Mouse (Mus musculus) stomach, embryonic 15.5 days (tissue): Measurements from ENCODE around the gene Izumo1. TPM values are rescaled to one million over a fixed set of nuclear protein-coding genes. Genes with fewer than 3 reads are reported as not detected.
A peak's percentile ranks its signal among the peaks of the same experiment; 100 is the strongest.

Experiments
- ATAC-seq: fragments of 200-750 bp; cut with Nextera tagmentation; 2 replicates; pipeline ENCODE4 v1.8.0; 2017; ENCODE audit warnings: low read depth, moderate number of reproducible peaks, moderate TSS enrichment; ENCODE audit not compliant: insufficient read depth, low FRiP score
- H3K27ac ChIP-seq: fragments of 300-500 bp; sonication (generic); 2 replicates; pipeline ENCODE4 v1.5.1; 2015; ENCODE audit warnings: mild to moderate bottlenecking, inconsistent platforms
- H3K27me3 ChIP-seq: fragments of 300-500 bp; sonication (generic); replicated peaks from 2 replicates; pipeline ENCODE4 v1.6.1; 2015; ENCODE audit warnings: inconsistent platforms
- H3K36me3 ChIP-seq: fragments of 300-500 bp; sonication (generic); 2 replicates; pipeline ENCODE4 v1.6.1; 2015; ENCODE audit warnings: inconsistent platforms
- H3K4me1 ChIP-seq: fragments of 300-500 bp; sonication (generic); 2 replicates; pipeline ENCODE4 v1.6.1; 2015; ENCODE audit warnings: inconsistent platforms
- H3K4me2 ChIP-seq: fragments of 300-500 bp; sonication (generic); 2 replicates; pipeline ENCODE4 v1.6.1; 2015; ENCODE audit warnings: mild to moderate bottlenecking, inconsistent platforms
- H3K4me3 ChIP-seq: fragments of 300-500 bp; sonication (generic); replicated peaks from 2 replicates; pipeline ENCODE4 v1.5.1; 2015; ENCODE audit warnings: inconsistent platforms
- H3K9ac ChIP-seq: fragments of 300-500 bp; sonication (generic); 2 replicates; pipeline ENCODE4 v1.6.1; 2015; ENCODE audit warnings: inconsistent platforms
- H3K9me3 ChIP-seq: fragments of 300-500 bp; sonication (generic); 2 replicates; pipeline ENCODE4 v1.6.1; 2016; ENCODE audit warnings: inconsistent platforms
- WGBS: fragments of 180-500 bp; shearing (Covaris S2); methylation state at CpG from one replicate; pipeline ENCODE4 v1.1.7; 2015; 5-methylcytosine and 5-hydroxymethylcytosine counted together
- polyA plus RNA-seq: library from polyadenylated mRNA; unstranded; fragments of >200 nt; fragmentation: Nextera tagmentation; extraction: Ambion mirVana; gene quantifications from 2 replicates; pipeline ENCODE4 v1.2.1, GENCODE M21; 2015

The Izumo1 gene
- polyA plus RNA-seq, 1 experiment from 2014 or later: 0.31 TPM

GRCm38 (mm10) chr7:45623507-45623906 lies 1.9 kb downstream of the Izumo1 start:
- ATAC-seq: no peak
- Histone ChIP-seq H3K36me3 (no peaks in the 10 kb centered on the region), H3K4me2 (no peak overlapping the region), H3K4me3 (no peak overlapping the region), H3K27me3 (peaks cover 12% of the 10 kb centered on the region), H3K27ac (no peak overlapping the region), H3K9ac (no peak overlapping the region), H3K4me1 (peaks cover 3% of the 10 kb centered on the region; the same call in 1 of the 2 replicates), H3K9me3 (no peaks in the 10 kb centered on the region)
- 93% methylated on average over 11 of the region's 11 CpGs for WGBS

GRCm38 (mm10) chr7:45624718-45625117 lies 3.1 kb downstream of the Izumo1 start:
- no peaks in the 10 kb centered on the region for H3K9me3 ChIP-seq
- no peak overlapping the region for H3K9ac ChIP-seq
- no peaks in the 10 kb centered on the region for H3K36me3 ChIP-seq
- peaks cover 9% of the 10 kb centered on the region for H3K27me3 ChIP-seq
- no peak overlapping the region for H3K4me3 ChIP-seq
- no peak overlapping the region for H3K27ac ChIP-seq
- no peak overlapping the region for H3K4me2 ChIP-seq
- H3K4me1 ChIP-seq: peaks cover 3% of the 10 kb centered on the region; the same call in 1 of the 2 replicates
- ATAC-seq: no peak
- 73% methylated on average over 3 of the region's 3 CpGs for WGBS

DNA sequence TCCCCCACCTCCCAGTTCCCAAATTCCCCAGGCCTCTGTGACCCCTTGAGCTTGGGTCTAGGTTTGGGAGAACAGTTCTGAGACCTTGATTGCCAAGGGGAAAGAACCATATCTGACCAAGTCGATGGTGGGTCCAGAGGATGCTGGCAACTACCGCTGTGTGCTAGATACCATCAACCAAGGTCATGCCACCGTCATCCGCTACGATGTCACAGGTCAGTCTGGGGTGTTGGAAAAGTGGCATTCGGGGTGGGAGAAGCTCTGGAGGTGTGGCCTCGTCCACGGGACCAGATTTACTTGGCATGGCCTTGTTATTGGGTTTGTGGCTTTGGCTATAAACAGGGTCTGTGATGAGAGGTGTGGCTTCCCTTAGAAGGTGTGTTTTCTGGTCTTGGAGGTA lies 3.9 kb downstream of the Izumo1 start:
- 91% methylated on average over 8 of the region's 8 CpGs for WGBS
- H3K36me3 ChIP-seq: no peaks in the 10 kb centered on the region
- H3K9me3 ChIP-seq: no peaks in the 10 kb centered on the region
- peaks cover 3% of the 10 kb centered on the region; the same call in 1 of the 2 replicates for H3K4me1 ChIP-seq
- H3K9ac ChIP-seq: no peak overlapping the region
- no peak overlapping the region for H3K4me3 ChIP-seq
- no peak overlapping the region for H3K4me2 ChIP-seq
- no peak overlapping the region for H3K27ac ChIP-seq
- no peak for ATAC-seq
- H3K27me3 ChIP-seq: peaks cover 9% of the 10 kb centered on the region

- no peak overlapping the region for H3K9ac ChIP-seq
- H3K36me3 ChIP-seq: no peaks in the 10 kb centered on the region
- H3K9me3 ChIP-seq: no peaks in the 10 kb centered on the region
- 86% methylated on average over 7 of the region's 7 CpGs for WGBS
- ATAC-seq: no peak
- peaks cover 9% of the 10 kb centered on the region for H3K27me3 ChIP-seq
- 0 out of 2 replicates have a peak overlapping the region, but pooled peaks have one; percentile 8 for H3K4me2 ChIP-seq
- H3K4me3 ChIP-seq: no peak overlapping the region
- peaks cover 3% of the 10 kb centered on the region; the same call in 1 of the 2 replicates for H3K4me1 ChIP-seq
- no peak overlapping the region for H3K27ac ChIP-seq
These were observed 5.0 kb downstream of the Izumo1 start for GRCm38 (mm10) chr7:45626571-45627076.

DNA sequence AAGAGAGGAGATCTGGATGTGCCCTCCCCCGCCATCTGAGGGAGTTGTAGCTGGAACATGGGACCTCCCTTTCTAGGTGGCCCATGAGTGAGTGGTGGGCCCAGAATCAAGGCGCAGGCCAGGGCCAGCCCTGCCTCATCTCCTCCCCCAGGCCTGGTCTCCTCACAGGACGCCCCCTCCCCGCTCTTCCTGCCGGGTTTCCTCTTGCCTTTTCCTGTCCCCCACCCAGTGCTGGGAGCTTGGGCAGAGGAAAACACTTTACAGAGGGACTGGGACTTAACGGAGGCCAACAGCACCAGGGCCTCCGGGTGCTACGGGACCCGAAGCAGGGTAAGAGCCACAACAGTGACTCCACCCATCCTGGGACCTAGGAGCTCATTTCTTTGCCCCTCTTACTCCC lies 5.7 kb downstream of the Izumo1 start, which contains the start of gene Rasip1:
Rasip1 (plus strand) TSS at position 228 of the 400 bp plus-strand sequence.
- Histone ChIP-seq H3K27ac (peak within 1 kb of the TSS; percentile 48), H3K4me3 (peak within 1 kb of the TSS; percentile 58), H3K9ac (peak within 1 kb of the TSS; percentile 58), H3K9me3 (no peaks in the 10 kb centered on the region), H3K4me2 (peak within 1 kb of the TSS; percentile 99), H3K4me1 (peaks cover 7% of the 10 kb centered on the region), H3K27me3 (peaks cover 9% of the 10 kb centered on the region), H3K36me3 (no peaks in the 10 kb centered on the region)
- no peak for ATAC-seq
- WGBS: 80% methylated on average over 9 of the region's 9 CpGs

DNA sequence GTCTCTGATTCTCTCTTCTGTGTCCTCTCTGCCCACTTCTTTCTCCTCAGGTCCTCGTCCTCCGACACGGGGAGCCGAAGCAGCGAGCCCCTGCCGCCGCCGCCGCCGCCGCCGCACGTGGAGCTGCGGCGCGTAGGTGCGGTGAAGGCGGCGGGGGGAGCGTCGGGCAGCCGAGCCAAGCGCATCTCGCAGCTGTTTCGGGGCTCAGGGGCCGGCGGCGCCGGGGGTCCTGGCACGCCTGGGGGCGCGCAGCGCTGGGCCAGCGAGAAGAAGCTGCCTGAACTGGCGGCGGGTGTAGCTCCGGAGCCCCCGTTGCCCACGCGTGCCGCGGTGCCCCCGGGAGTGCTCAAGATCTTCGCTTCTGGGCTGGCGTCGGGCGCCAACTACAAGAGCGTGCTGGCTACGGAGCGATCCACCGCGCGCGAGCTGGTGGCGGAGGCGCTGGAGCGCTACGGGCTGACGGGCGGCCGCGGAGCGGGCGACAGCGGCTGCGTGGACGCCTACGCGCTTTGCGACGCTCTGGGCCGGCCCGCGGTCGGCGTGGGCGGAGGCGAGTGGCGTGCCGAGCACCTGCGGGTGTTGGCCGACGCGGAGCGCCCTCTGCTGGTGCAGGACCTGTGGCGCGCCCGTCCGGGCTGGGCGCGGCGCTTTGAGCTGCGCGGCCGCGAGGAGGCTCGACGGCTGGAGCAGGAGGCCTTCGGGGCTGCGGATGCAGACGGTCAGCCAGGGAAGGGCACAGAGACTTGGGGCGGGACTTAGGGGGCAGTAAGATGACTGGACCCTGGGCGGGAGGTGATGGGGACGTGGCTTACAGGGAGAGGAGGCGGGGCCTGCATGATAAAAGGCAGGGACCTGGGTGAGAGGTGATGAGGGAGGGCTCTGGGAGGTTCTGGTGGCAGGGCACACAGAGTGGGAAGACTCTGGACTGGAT lies 7.0 kb downstream of the Izumo1 start:
- peak overlapping the region; percentile 58 for H3K9ac ChIP-seq
- peak; percentile 77 for ATAC-seq
- no peaks in the 10 kb centered on the region for H3K36me3 ChIP-seq
- peak overlapping the region; percentile 99 for H3K4me2 ChIP-seq
- no peaks in the 10 kb centered on the region for H3K9me3 ChIP-seq
- under 1% methylated on average over 103 of the region's 105 CpGs for WGBS
- peaks cover 13% of the 10 kb centered on the region for H3K4me1 ChIP-seq
- H3K27ac ChIP-seq: peak overlapping the region; percentile 40
- peak overlapping the region; percentile 58 for H3K4me3 ChIP-seq
- peaks cover 9% of the 10 kb centered on the region for H3K27me3 ChIP-seq

- Histone ChIP-seq H3K4me2 (no peak overlapping the region), H3K36me3 (no peaks in the 10 kb centered on the region), H3K9ac (no peak overlapping the region), H3K4me1 (peaks cover 15% of the 10 kb centered on the region), H3K9me3 (no peaks in the 10 kb centered on the region), H3K4me3 (no peak overlapping the region), H3K27ac (no peak overlapping the region), H3K27me3 (peaks cover 9% of the 10 kb centered on the region)
- ATAC-seq: no peak
- 77% methylated on average over 23 of the region's 23 CpGs for WGBS
These were observed 8.7 kb downstream of the Izumo1 start for GRCm38 (mm10) chr7:45630064-45630907.

GRCm38 (mm10) chr7:45632499-45632898 lies 10.9 kb downstream of the Izumo1 start:
- 21% methylated on average over 35 of the region's 35 CpGs for WGBS
- H3K27ac ChIP-seq: no peak overlapping the region
- ATAC-seq: no peak

DNA sequence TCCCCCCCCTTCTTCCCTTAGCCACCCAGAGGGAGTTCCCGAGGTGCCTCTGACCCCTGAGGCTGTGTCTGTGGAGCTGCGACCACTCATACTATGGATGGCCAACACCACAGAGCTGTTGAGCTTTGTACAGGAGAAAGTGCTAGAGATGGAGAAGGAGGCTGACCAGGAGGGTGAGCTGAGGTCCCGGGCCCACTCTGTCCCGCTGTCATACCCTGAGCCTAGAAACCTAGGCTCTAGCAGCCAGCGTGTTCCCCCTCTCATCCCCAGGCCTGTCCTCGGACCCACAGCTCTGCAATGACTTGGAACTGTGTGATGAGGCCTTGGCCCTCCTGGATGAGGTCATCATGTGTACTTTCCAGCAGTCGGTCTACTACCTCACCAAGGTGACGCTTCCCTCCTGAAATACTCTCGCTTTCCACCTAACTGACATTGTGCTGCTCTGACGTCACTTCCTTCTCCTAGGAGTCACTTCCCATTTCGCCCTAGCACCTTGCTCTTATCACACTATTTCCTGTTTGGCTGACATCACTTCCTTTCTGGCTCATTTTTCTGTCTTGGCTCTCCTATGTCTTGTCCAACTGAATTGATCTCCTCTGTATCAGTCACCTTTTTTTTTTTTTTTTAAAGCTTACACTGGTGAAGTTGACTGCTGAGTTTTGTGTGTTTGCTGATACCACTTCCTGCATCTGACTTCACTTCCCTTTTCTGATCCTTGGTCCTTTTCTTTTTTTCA lies 13.5 kb downstream of the Izumo1 start:
- WGBS: 89% methylated on average over 11 of the region's 11 CpGs
- no peak for ATAC-seq
- H3K27ac ChIP-seq: peak overlapping the region; percentile 59
- no peak overlapping the region for H3K4me2 ChIP-seq
- 0 out of 2 replicates have a peak, but pooled peaks cover 7% of the 10 kb centered on the region for H3K36me3 ChIP-seq
- H3K9ac ChIP-seq: no peak overlapping the region
- no peak overlapping the region for H3K4me3 ChIP-seq
- H3K27me3 ChIP-seq: no peaks in the 10 kb centered on the region; the same call in 1 of the 2 replicates
- H3K9me3 ChIP-seq: no peaks in the 10 kb centered on the region
- H3K4me1 ChIP-seq: peaks cover 24% of the 10 kb centered on the region

More at GRCm38 (mm10) chr7:45632499-45632898, 10.9 kb downstream of the Izumo1 start:
- H3K9ac ChIP-seq: peak overlapping the region; percentile 19; the same call in 1 of the 2 replicates
- H3K4me3 ChIP-seq: peak overlapping the region; percentile 20
- peak overlapping the region; percentile 58 for H3K4me2 ChIP-seq
- peaks cover 15% of the 10 kb centered on the region for H3K4me1 ChIP-seq
- no peaks in the 10 kb centered on the region for H3K9me3 ChIP-seq
- peaks cover 5% of the 10 kb centered on the region for H3K27me3 ChIP-seq
- 0 out of 2 replicates have a peak, but pooled peaks cover 7% of the 10 kb centered on the region for H3K36me3 ChIP-seq

DNA sequence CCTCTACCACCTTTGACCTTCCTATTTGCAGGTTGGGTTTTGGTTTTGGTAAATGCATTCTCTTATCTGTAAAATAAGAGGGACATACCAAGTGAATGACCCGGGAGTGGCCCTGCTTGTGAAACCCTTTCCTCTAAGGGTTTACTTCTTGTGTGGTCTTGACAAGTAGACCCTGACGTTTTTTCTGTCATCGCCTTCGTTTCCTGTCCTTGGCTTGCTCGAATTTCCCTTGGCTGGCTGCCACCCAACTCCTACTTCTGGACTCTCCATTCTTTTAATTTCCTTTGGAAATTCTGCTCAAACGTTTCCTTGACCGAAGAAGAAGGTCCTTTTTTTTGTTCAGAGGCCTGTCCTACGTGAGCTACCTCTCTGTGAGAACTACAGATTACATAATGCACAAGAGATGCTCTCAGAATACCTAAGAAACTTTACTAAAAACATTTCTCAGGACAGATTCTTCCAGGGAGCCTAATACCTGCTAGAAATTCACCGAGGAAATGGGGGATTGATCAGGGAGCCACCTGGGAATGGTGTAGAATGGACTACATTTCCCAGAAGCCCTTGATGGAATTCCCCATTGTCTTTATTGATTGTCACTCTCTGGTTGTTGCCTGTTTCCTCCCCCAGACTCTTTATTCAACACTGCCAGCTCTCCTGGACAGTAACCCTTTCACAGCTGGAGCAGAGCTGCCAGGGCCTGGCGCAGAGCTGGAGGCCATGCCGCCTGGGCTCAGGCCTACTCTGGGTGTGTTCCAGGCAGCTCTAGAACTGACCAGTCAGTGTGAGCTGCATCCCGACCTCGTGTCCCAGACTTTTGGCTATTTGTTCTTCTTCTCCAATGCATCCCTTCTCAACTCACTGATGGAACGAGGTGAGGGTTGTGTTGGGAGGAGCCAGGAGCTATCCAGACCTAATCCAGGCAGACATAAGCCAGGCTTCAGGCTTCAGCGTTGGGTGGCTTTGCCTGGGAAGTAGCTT lies 14.4 kb downstream of the Izumo1 start:
- Histone ChIP-seq H3K4me2 (no peak overlapping the region), H3K9me3 (no peaks in the 10 kb centered on the region), H3K4me3 (no peak overlapping the region), H3K4me1 (peaks cover 29% of the 10 kb centered on the region), H3K27ac (peak overlapping the region; percentile 59), H3K9ac (no peak overlapping the region), H3K27me3 (no peaks in the 10 kb centered on the region; the same call in 1 of the 2 replicates), H3K36me3 (0 out of 2 replicates have a peak, but pooled peaks cover 7% of the 10 kb centered on the region)
- ATAC-seq: no peak
- 73% methylated on average over 15 of the region's 15 CpGs for WGBS
